Mouse (Mus musculus) C2C12 (cell line): Measurements from ENCODE around the gene Orc3.
"Not testable (repeated sequence)": the region's sequence is repeated elsewhere in the genome, so short reads cannot be mapped to it uniquely, and the experiment has no call there.

ENCODE experiments used
- CTCF ChIP-seq: IDR thresholded peaks from one replicate; pipeline ENCODE4 v1.5.1; 2011; ENCODE audit not compliant: control insufficient read depth, insufficient read depth, insufficient read length
- FOSL1 ChIP-seq: IDR thresholded peaks from one replicate; pipeline ENCODE4 v1.8.0; 2011; ENCODE audit warnings: mild to moderate bottlenecking, low read length; ENCODE audit not compliant: poor library complexity, insufficient read depth, severe bottlenecking
- MAX ChIP-seq: IDR thresholded peaks from one replicate; pipeline ENCODE4 v1.6.1; 2011; ENCODE audit warnings: mild to moderate bottlenecking, control low read depth
- MYOG ChIP-seq: IDR thresholded peaks from one replicate; pipeline ENCODE4 v1.6.1; 2011; ENCODE audit not compliant: control insufficient read depth, insufficient read length; ENCODE audit errors: extremely low read depth
- USF1 ChIP-seq: IDR thresholded peaks from one replicate; pipeline ENCODE4 v1.6.1; 2011; ENCODE audit warnings: low read depth, mild to moderate bottlenecking, control low read depth, moderate library complexity

DNA sequence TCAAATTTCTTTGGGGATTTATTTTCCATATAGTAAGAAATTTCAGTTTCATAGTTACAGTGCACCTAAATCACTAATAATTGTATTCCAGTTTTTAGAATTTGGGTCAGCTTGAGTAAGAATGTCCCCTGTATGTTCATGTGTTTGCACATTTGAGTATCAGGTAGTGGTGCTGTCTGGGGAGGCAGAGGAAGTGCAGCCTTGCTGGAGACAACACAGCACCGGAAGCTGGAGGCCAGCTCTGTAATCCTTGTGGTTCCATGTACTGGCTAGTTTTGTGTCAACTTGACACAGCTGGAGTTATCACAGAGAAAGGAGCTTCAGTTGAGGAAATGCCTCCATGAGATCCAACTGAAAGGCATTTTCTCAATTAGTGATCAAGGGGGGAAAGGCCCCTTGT, 33.3 kb downstream of the Orc3 start:
- TF ChIP-seq CTCF, FOSL1, MYOG, USF1, MAX: not testable (repeated sequence)
